Mouse (Mus musculus) adrenal gland, postnatal 10 days (tissue): ENCODE measurements around the gene AU041133. TPM values are rescaled to one million over a fixed set of nuclear protein-coding genes. Genes with fewer than 3 reads are reported as not detected.
A peak's percentile ranks its signal among the peaks of the same experiment; 100 is the strongest.
"Not testable (repeated sequence)": the region's sequence is repeated elsewhere in the genome, so short reads cannot be mapped to it uniquely, and the experiment has no call there.

Experiments used
- DNase-seq: peaks from one replicate; pipeline ENCODE4 v3.0.0; 2021; ENCODE audit warnings: mixed read lengths
- long read RNA-seq, 2 experiments: library from polyadenylated mRNA; stranded (forward); transcript quantifications; one replicate each; pipeline ENCODE4 v2.0.0; 2021
- total RNA-seq, 2 experiments: library from RNA; stranded (reverse); gene quantifications; 2 replicates each; pipeline ENCODE4 v1.2.3; 2021

The AU041133 gene
- 1 to 10 TPM; 3.2 to 5.2 TPM for total RNA-seq
- long read RNA-seq, experiment 1, partial matches to known transcripts = 0 of 4 reads
- long read RNA-seq, experiment 1, other reads (novel, unspliced or antisense) = 2 of 4 reads
- long read RNA-seq, experiment 2, partial matches to known transcripts = 0 of 1 reads
- long read RNA-seq, experiment 2, other reads (novel, unspliced or antisense) = 1 of 1 reads

- peak; percentile 89 for DNase-seq
Measured at GRCm38 (mm10) chr10:82127850-82128401, at the start of gene AU041133. Gene AU041133, plus strand, starts transcription at chr10:82128013.

GRCm38 (mm10) chr10:82082728-82083621 lies 44.8 kb upstream of the AU041133 start, which contains the start of gene BC024063:
Gene BC024063, plus strand, starts transcription at chr10:82083353.
- peak; percentile 66 for DNase-seq

GRCm38 (mm10) chr10:82083622-82083971 lies 44.2 kb upstream of the AU041133 start:
- DNase-seq = not testable (repeated sequence)

GRCm38 (mm10) chr10:82117206-82117605 lies 10.6 kb upstream of the AU041133 start:
- no peak for DNase-seq

- no peak for DNase-seq
Measured at GRCm38 (mm10) chr10:82145282-82145681, 17.5 kb downstream of the AU041133 start.

- DNase-seq = no peak
Measured at GRCm38 (mm10) chr10:82147571-82147970, 19.8 kb downstream of the AU041133 start.

GRCm38 (mm10) chr10:82167777-82168176 lies 40.0 kb downstream of the AU041133 start:
- no peak for DNase-seq

GRCm38 (mm10) chr10:82169776-82170175 lies 42.0 kb downstream of the AU041133 start:
- no peak for DNase-seq

GRCm38 (mm10) chr10:82170808-82171207 lies 43.0 kb downstream of the AU041133 start:
- DNase-seq = peak; percentile 20

GRCm38 (mm10) chr10:82178257-82179064 lies 50.6 kb downstream of the AU041133 start:
- DNase-seq = peak; percentile 85

Other genes starting within 250 kb of the AU041133 start
- gene Zfp781, start 197.5 kb upstream of the AU041133 start, total RNA-seq = 1 to 10 TPM; 1.1 to 2.1 TPM
- 10 to 100 TPM in 1 of 2 experiments, 1 to 10 TPM in 1; 5.6 to 10.1 TPM for gene Zfp873, start 79.9 kb upstream of the AU041133 start, total RNA-seq
- 1 to 10 TPM; 2.9 to 4.4 TPM for gene BC024063, start 44.7 kb upstream of the AU041133 start, total RNA-seq
- gene Zfp938, start 113.3 kb downstream of the AU041133 start, total RNA-seq = 1 to 10 TPM; 6.4 to 7.7 TPM
- not detected for gene 4932415D10Rik, start 188.6 kb downstream of the AU041133 start, total RNA-seq
- 1 to 10 TPM; 3.5 to 6.9 TPM for gene Gm4924, start 226.2 kb downstream of the AU041133 start, total RNA-seq